Mouse (Mus musculus): ENCODE measurements around the gene Dcaf7. TPM values are rescaled to one million over a fixed set of nuclear protein-coding genes. Genes with fewer than 3 reads are reported as not detected.

Gene Dcaf7
- total RNA-seq, 2 experiments from 2014 or later, result 23.9 to 25.6 TPM

- intact Hi-C loops (cut with DNase I), result no loop called here
- peak; percentile 74 for DNase-seq
Observed at GRCm38 (mm10) chr11:106084911-106085561, 48.4 kb downstream of the Dcaf7 start.

DNA sequence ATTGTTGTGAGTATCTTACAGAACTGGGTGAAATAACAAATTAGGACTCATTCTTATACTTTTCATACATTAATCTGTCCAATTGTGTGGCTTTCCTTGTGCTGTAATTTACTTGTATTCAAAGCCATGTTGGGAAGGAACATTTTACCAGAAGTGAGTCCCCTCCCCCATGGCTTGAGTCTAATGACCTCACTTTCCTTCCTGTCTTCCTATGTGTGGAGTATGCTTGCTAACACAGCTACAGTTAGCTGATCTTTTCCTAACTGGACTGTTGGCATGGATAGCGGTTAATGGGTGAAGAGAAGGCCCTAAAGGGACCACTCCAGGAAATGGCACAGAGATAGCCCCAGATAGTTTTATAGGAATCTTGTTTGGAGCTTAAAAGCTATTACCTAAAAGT, 61.6 kb downstream of the Dcaf7 start:
- DNase-seq, result no peak
- intact Hi-C loops (cut with DNase I), result no loop called here

- no peak for DNase-seq
Observed at GRCm38 (mm10) chr11:106102866-106103265, 66.2 kb downstream of the Dcaf7 start.

DNA sequence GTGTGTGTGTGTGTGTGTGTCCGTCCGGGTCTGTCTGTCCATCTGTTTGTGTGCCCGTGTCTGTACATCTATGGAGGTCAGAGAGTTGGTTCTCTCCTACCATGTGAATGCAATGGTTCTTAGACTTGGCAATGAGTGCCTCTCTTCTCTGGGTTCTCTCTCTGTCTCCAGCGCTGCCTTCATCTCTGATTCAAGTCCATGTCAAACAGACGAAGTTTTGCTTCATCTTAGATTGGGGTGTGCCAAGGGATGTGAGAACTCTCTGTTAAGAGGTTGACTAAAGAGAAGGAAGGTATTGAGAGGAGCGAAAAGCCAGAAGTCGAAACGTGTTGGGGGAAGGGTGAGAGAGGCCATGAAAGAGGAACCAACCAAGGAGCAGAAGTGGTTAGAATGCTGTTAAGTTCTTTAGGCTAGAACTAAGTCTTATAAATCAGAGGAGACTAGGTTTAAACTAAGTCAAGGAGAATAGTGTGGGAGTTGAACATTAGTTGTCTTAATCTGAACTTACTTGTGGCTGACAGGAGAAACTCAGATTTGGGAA, 69.4 kb downstream of the Dcaf7 start:
- DNase-seq, result no peak
- intact Hi-C loops (cut with DNase I), result no loop called here

More at GRCm38 (mm10) chr11:106102866-106103265, 66.2 kb downstream of the Dcaf7 start:
- intact Hi-C loops (cut with DNase I), result no loop called here

Other genes with a start within 250 kb of the Dcaf7 start
- 1 to 10 TPM; 4.3 to 6.0 TPM for gene Cyb561, start 83.5 kb upstream of the Dcaf7 start, total RNA-seq (2021)
- gene Ace, start 68.9 kb upstream of the Dcaf7 start, total RNA-seq (2021), result 10 to 100 TPM; 24.1 to 34.8 TPM
- not detected for gene Ace3, start 42.2 kb upstream of the Dcaf7 start, total RNA-seq (2021)
- gene Kcnh6, start 28.7 kb upstream of the Dcaf7 start, total RNA-seq (2021), result not detected
- gene Taco1, start 29.2 kb downstream of the Dcaf7 start, total RNA-seq (2021), result 10 to 100 TPM; 37.6 to 42.7 TPM
- gene Map3k3, start 47.7 kb downstream of the Dcaf7 start, total RNA-seq (2021), result 10 to 100 TPM; 20.6 to 20.8 TPM
- not detected for gene Gm10840, start 124.0 kb downstream of the Dcaf7 start, total RNA-seq (2021)
- gene Limd2, start 124.0 kb downstream of the Dcaf7 start, total RNA-seq (2021), result 1 to 10 TPM; 1.5 to 3.6 TPM
- gene Strada, start 165.3 kb downstream of the Dcaf7 start, total RNA-seq (2021), result 10 to 100 TPM; 10.5 to 10.9 TPM
- gene Ccdc47, start 179.5 kb downstream of the Dcaf7 start, total RNA-seq (2021), result 10 to 100 TPM; 60.0 to 68.3 TPM
- 10 to 100 TPM; 19.1 to 22.2 TPM for gene Ddx42, start 180.1 kb downstream of the Dcaf7 start, total RNA-seq (2021)
- 10 to 100 TPM; 15.7 to 22.3 TPM for gene Ftsj3, start 219.2 kb downstream of the Dcaf7 start, total RNA-seq (2021)
- 100 to 1,000 TPM; 122 to 134 TPM for gene Psmc5, start 219.3 kb downstream of the Dcaf7 start, total RNA-seq (2021)
- gene Smarcd2, start 236.1 kb downstream of the Dcaf7 start, total RNA-seq (2021), result 10 to 100 TPM; 12.6 to 14.4 TPM
- under 1 TPM; 0.08 to 0.12 TPM for gene Tcam1, start 239.8 kb downstream of the Dcaf7 start, total RNA-seq (2021)